12 mouse cellular contexts compared by ENCODE assay signal in genomic region chr3:53598153-53598800, GRCm38 (mm10). TPM values are rescaled to one million over a fixed set of nuclear protein-coding genes. Genes with fewer than 3 reads are reported as not detected.
DNase-seq lines count a peak whose midpoint lies in the region; ATAC-seq and TF ChIP-seq lines count a peak whose summit lies in the region.
"Had no signal": no experiment of that assay in that cellular context is flagged by ENCODE, and none has a peak within 500 bp of the region (broad histone marks: within the 10 kb centered on the region; RNA-seq: fewer than 3 reads in every experiment).

No protein-coding gene starts in this region.

- TF ChIP-seq EP300 in liver, postnatal 0 days (IDR thresholded peaks at IDR 0.05; ENCODE audit: low read depth) = no peak

- no peaks in the 10 kb centered on the region for H3K9me3 ChIP-seq in lung, embryonic 14.5 days (ENCODE audit: low read depth, low read length)
- no peaks in the 10 kb centered on the region for H3K9me3 ChIP-seq in embryonic facial prominence, embryonic 11.5 days (replicated peaks; ENCODE audit: control insufficient read depth, low read length)
- no peaks in the 10 kb centered on the region for H3K9me3 ChIP-seq in kidney, embryonic 14.5 days (ENCODE audit: control insufficient read depth, low read length)
- no peaks in the 10 kb centered on the region for H3K9me3 ChIP-seq in stomach, embryonic 14.5 days (ENCODE audit: control insufficient read depth, low read depth, low read length)
- no peaks in the 10 kb centered on the region for H3K9me3 ChIP-seq in liver, postnatal 0 days (ENCODE audit: low read length)
- H3K9me3 ChIP-seq: hindbrain, embryonic 15.5 days had no signal

- ATAC-seq in lung, embryonic 14.5 days (ENCODE audit: insufficient read depth) = peak; percentile 65
- no peak for ATAC-seq in embryonic facial prominence, embryonic 11.5 days (replicated peaks; ENCODE audit: insufficient number of reproducible peaks, low FRiP score, low TSS enrichment, low read depth)
- ATAC-seq in kidney, embryonic 14.5 days (ENCODE audit: low FRiP score, low TSS enrichment) = 0 out of 2 replicates have a peak, but pooled peaks have one; percentile 51
- ATAC-seq in stomach, embryonic 14.5 days (ENCODE audit: insufficient number of reproducible peaks, insufficient read depth, low FRiP score, low read depth) = 0 out of 2 replicates have a peak, but pooled peaks have one; percentile 10
- no peak for ATAC-seq in liver, postnatal 0 days

- no peaks in the 10 kb centered on the region for H3K36me3 ChIP-seq in lung, embryonic 14.5 days (ENCODE audit: insufficient read depth)
- H3K36me3 ChIP-seq in embryonic facial prominence, embryonic 11.5 days (replicated peaks; ENCODE audit: control insufficient read depth, insufficient read depth, low read depth, low read length) = no peaks in the 10 kb centered on the region
- no peaks in the 10 kb centered on the region for H3K36me3 ChIP-seq in kidney, embryonic 14.5 days (ENCODE audit: control insufficient read depth, insufficient read depth, low read length)
- no peaks in the 10 kb centered on the region for H3K36me3 ChIP-seq in stomach, embryonic 14.5 days (ENCODE audit: control insufficient read depth, insufficient read depth, low read length)
- no peaks in the 10 kb centered on the region for H3K36me3 ChIP-seq in liver, postnatal 0 days (replicated peaks; ENCODE audit: insufficient read depth, low read length)
- H3K36me3 ChIP-seq: hindbrain, embryonic 15.5 days had no signal

- no peak overlapping the region for H3K4me3 ChIP-seq in lung, embryonic 14.5 days (ENCODE audit: low read depth, low read length)
- H3K4me3 ChIP-seq in lung, adult 2 months (replicated peaks; ENCODE audit: extremely low read depth, low read depth, low read length) = no peak overlapping the region
- no peak overlapping the region for H3K4me3 ChIP-seq in embryonic facial prominence, embryonic 11.5 days (ENCODE audit: low read depth, low read length)
- no peak overlapping the region for H3K4me3 ChIP-seq in kidney, embryonic 14.5 days (ENCODE audit: low read length)
- no peak overlapping the region for H3K4me3 ChIP-seq in stomach, embryonic 14.5 days (ENCODE audit: low read depth, low read length)
- H3K4me3 ChIP-seq in liver, postnatal 0 days (ENCODE audit: low read depth, low read length) = no peak overlapping the region
- H3K4me3 ChIP-seq: hindbrain, embryonic 15.5 days had no signal

- H3K27me3 ChIP-seq in lung, embryonic 14.5 days (ENCODE audit: insufficient read depth, low read length) = no peaks in the 10 kb centered on the region
- no peaks in the 10 kb centered on the region for H3K27me3 ChIP-seq in embryonic facial prominence, embryonic 11.5 days (ENCODE audit: control insufficient read depth, insufficient read depth, low read length)
- H3K27me3 ChIP-seq in kidney, embryonic 14.5 days (ENCODE audit: control insufficient read depth, insufficient read depth, low read length) = no peaks in the 10 kb centered on the region
- no peaks in the 10 kb centered on the region for H3K27me3 ChIP-seq in stomach, embryonic 14.5 days (ENCODE audit: control insufficient read depth, insufficient read depth, low read length)
- no peaks in the 10 kb centered on the region for H3K27me3 ChIP-seq in liver, postnatal 0 days (ENCODE audit: insufficient read depth, low read length)
- H3K27me3 ChIP-seq: CH12.LX; hindbrain, embryonic 15.5 days had no signal

- DNase-seq in lung, embryonic 14.5 days = peak; percentile 51
- DNase-seq in lung, adult 2 months = no peak
- peak; percentile 59 for DNase-seq in embryonic facial prominence, embryonic 11.5 days (ENCODE audit: low spot score)
- DNase-seq in thymus, postnatal 4 days = no peak
- no peak for DNase-seq in layer of hippocampus, postnatal 36 days
- DNase-seq in liver, postnatal 0 days = no peak
- DNase-seq: gastrocnemius, postnatal 10 days; thymus, postnatal 25 days had no signal

- no peak for TF ChIP-seq CTCF in lung, embryonic 14.5 days (IDR thresholded peaks at IDR 0.05; ENCODE audit: low read depth)
- no peak for TF ChIP-seq CTCF in lung, adult 2 months (IDR thresholded peaks at IDR 0.05; ENCODE audit: insufficient read depth, low read length)
- no peak for TF ChIP-seq CTCF in liver, postnatal 0 days (IDR thresholded peaks at IDR 0.05; ENCODE audit: low read depth)

- H3K9ac ChIP-seq in lung, embryonic 14.5 days = no peak overlapping the region
- H3K9ac ChIP-seq in embryonic facial prominence, embryonic 11.5 days (replicated peaks; ENCODE audit: low read length) = no peak overlapping the region
- no peak overlapping the region for H3K9ac ChIP-seq in kidney, embryonic 14.5 days (ENCODE audit: low read depth, low read length)
- no peak overlapping the region for H3K9ac ChIP-seq in stomach, embryonic 14.5 days (replicated peaks; ENCODE audit: low read depth, low read length)
- no peak overlapping the region for H3K9ac ChIP-seq in liver, postnatal 0 days (replicated peaks)
- H3K9ac ChIP-seq: hindbrain, embryonic 15.5 days had no signal

- peaks cover 10% of the 10 kb centered on the region for H3K4me1 ChIP-seq in lung, embryonic 14.5 days (ENCODE audit: insufficient read depth)
- H3K4me1 ChIP-seq in lung, adult 2 months (ENCODE audit: control insufficient read depth, insufficient read depth, low read length) = peaks cover 3% of the 10 kb centered on the region; the same call in 1 of the 2 replicates
- H3K4me1 ChIP-seq in embryonic facial prominence, embryonic 11.5 days (ENCODE audit: control insufficient read depth, insufficient read depth, low read length) = no peaks in the 10 kb centered on the region
- peaks cover 23% of the 10 kb centered on the region for H3K4me1 ChIP-seq in kidney, embryonic 14.5 days (ENCODE audit: control insufficient read depth, insufficient read depth, low read length)
- peaks cover 18% of the 10 kb centered on the region; the same call in 1 of the 2 replicates for H3K4me1 ChIP-seq in stomach, embryonic 14.5 days (ENCODE audit: control insufficient read depth, insufficient read depth, low read length)
- no peaks in the 10 kb centered on the region for H3K4me1 ChIP-seq in liver, postnatal 0 days (ENCODE audit: insufficient read depth)

- H3K4me2 ChIP-seq in lung, embryonic 14.5 days = peak overlapping the region; percentile 38; the same call in 1 of the 2 replicates
- H3K4me2 ChIP-seq in embryonic facial prominence, embryonic 11.5 days (ENCODE audit: low read depth, low read length) = no peak overlapping the region
- peak overlapping the region; percentile 25; the same call in 1 of the 2 replicates for H3K4me2 ChIP-seq in kidney, embryonic 14.5 days (replicated peaks; ENCODE audit: low read depth, low read length)
- H3K4me2 ChIP-seq in stomach, embryonic 14.5 days (replicated peaks; ENCODE audit: low read depth, low read length) = peak overlapping the region; percentile 19; the same call in 1 of the 2 replicates
- no peak overlapping the region for H3K4me2 ChIP-seq in liver, postnatal 0 days (ENCODE audit: low read depth, low read length)
- H3K4me2 ChIP-seq: hindbrain, embryonic 15.5 days had no signal

- WGBS in lung, embryonic 14.5 days = 4% methylated on average over 9 of the region's 9 CpGs
- 18% methylated on average over 9 of the region's 9 CpGs for WGBS in lung, adult 2 months
- WGBS in embryonic facial prominence, embryonic 11.5 days = 2% methylated on average over 9 of the region's 9 CpGs
- 2% methylated on average over 9 of the region's 9 CpGs for WGBS in kidney, embryonic 14.5 days
- 8% methylated on average over 9 of the region's 9 CpGs for WGBS in stomach, embryonic 14.5 days
- WGBS in liver, postnatal 0 days (ENCODE audit: insufficient replicate concordance) = 20% methylated on average over 9 of the region's 9 CpGs

- TF ChIP-seq POLR2A in lung, adult 2 months (IDR thresholded peaks at IDR 0.05; ENCODE audit: borderline replicate concordance, extremely low read depth, low read depth, low read length) = no peak

- peak overlapping the region; percentile 81 for H3K27ac ChIP-seq in lung, embryonic 14.5 days (ENCODE audit: low read depth)
- no peak overlapping the region for H3K27ac ChIP-seq in embryonic facial prominence, embryonic 11.5 days (replicated peaks; ENCODE audit: low read depth, low read length)
- H3K27ac ChIP-seq in kidney, embryonic 14.5 days (ENCODE audit: low read depth, low read length) = 0 out of 2 replicates have a peak overlapping the region, but pooled peaks have one; percentile 24
- H3K27ac ChIP-seq in stomach, embryonic 14.5 days (ENCODE audit: low read length) = peak overlapping the region; percentile 77
- no peak overlapping the region for H3K27ac ChIP-seq in liver, postnatal 0 days (ENCODE audit: low read depth)
- H3K27ac ChIP-seq: hindbrain, embryonic 15.5 days had no signal

RNA-seq across cellular contexts. Expression of gene Frem2, which starts 58.9 kb away (rescaled TPM):
- polyA plus RNA-seq in lung, embryonic 14.5 days (2014; fragmentation: Nextera tagmentation; extraction: Ambion mirVana) = 20.4 and 21.5 TPM in 2 replicates
- 1.0 and 1.1 TPM in 2 replicates for polyA plus RNA-seq in lung, adult 2 months (2012; rRNA removed)
- polyA plus RNA-seq in embryonic facial prominence, embryonic 11.5 days (2014; fragmentation: Nextera tagmentation; extraction: Ambion mirVana) = 4.4 and 4.7 TPM in 2 replicates
- 14.8 and 27.0 TPM in 2 replicates for polyA plus RNA-seq in kidney, embryonic 14.5 days (2014; fragmentation: Nextera tagmentation; extraction: Ambion mirVana)
- 24.4 and 24.8 TPM in 2 replicates for polyA plus RNA-seq in stomach, embryonic 14.5 days (2014; fragmentation: Nextera tagmentation; extraction: Ambion mirVana)
- total RNA-seq in layer of hippocampus, postnatal 36 days (2021) = 1 to 10 TPM; 2.1 to 2.5 TPM
- polyA plus RNA-seq in liver, postnatal 0 days (2015; fragmentation: Nextera tagmentation; extraction: Ambion mirVana) = 0.05 and 0.06 TPM in 2 replicates

Comparison
In these comparisons a context has a peak if more than half of its experiments do, and no peak if none do; other contexts are left out.
1. DNase-seq: peak in lung, embryonic 14.5 days (single experiment) and embryonic facial prominence, embryonic 11.5 days (single experiment); none in lung, adult 2 months (single experiment), thymus, postnatal 4 days (single experiment), layer of hippocampus, postnatal 36 days (0 of 2) and liver, postnatal 0 days (single experiment).
2. ATAC-seq: peak in lung, embryonic 14.5 days (single experiment), kidney, embryonic 14.5 days (single experiment) and stomach, embryonic 14.5 days (single experiment); none in embryonic facial prominence, embryonic 11.5 days (single experiment) and liver, postnatal 0 days (single experiment).
3. H3K27ac ChIP-seq: peak in lung, embryonic 14.5 days (single experiment), kidney, embryonic 14.5 days (single experiment) and stomach, embryonic 14.5 days (single experiment); none in embryonic facial prominence, embryonic 11.5 days (single experiment) and liver, postnatal 0 days (single experiment).
4. H3K4me2 ChIP-seq: peak in lung, embryonic 14.5 days (single experiment), kidney, embryonic 14.5 days (single experiment) and stomach, embryonic 14.5 days (single experiment); none in embryonic facial prominence, embryonic 11.5 days (single experiment) and liver, postnatal 0 days (single experiment).